Mouse (Mus musculus) intestine, embryonic 14.5 days (tissue): ENCODE measurements at regions not wholly inside any gene's neighbourhood (a gene's known extent, or its start where the extent isn't known, plus 50 kb on each side); places are given as distances from the start of the nearest gene placed in this dataset.
A peak's percentile ranks its signal among the peaks of the same experiment; 100 is the strongest.

ENCODE experiments used
- ATAC-seq: fragments of 200-750 bp; cut with Nextera tagmentation; replicated peaks from 2 replicates; pipeline ENCODE4 v1.8.0; 2017; ENCODE audit warnings: low read depth, moderate number of reproducible peaks, moderate TSS enrichment, moderate library complexity; ENCODE audit not compliant: low FRiP score, low TSS enrichment
- DNase-seq: peaks from one replicate; pipeline ENCODE4 v3.0.0-alpha.2; 2018; ENCODE audit warnings: low spot score
- H3K27ac ChIP-seq: fragments of 300-500 bp; sonication (generic); 2 replicates; pipeline ENCODE4 v1.5.1; 2014; ENCODE audit warnings: low read depth, mild to moderate bottlenecking, control low read depth
- H3K27me3 ChIP-seq: fragments of 300-500 bp; sonication (generic); replicated peaks from 2 replicates; pipeline ENCODE4 v1.6.1; 2014; ENCODE audit warnings: low read length, control low read depth; ENCODE audit not compliant: control insufficient read depth, insufficient read depth
- H3K36me3 ChIP-seq: fragments of 300-500 bp; sonication (generic); 2 replicates; pipeline ENCODE4 v1.6.1; 2014; ENCODE audit warnings: low read length, control low read depth; ENCODE audit not compliant: control insufficient read depth, insufficient read depth
- H3K4me1 ChIP-seq: fragments of 300-500 bp; sonication (generic); replicated peaks from 2 replicates; pipeline ENCODE4 v1.6.1; 2014; ENCODE audit warnings: low read length, control low read depth, mixed read lengths; ENCODE audit not compliant: control insufficient read depth, insufficient read depth
- H3K4me2 ChIP-seq: fragments of 300-500 bp; sonication (generic); 2 replicates; pipeline ENCODE4 v1.6.1; 2014; ENCODE audit warnings: low read length
- H3K4me3 ChIP-seq: fragments of 300-500 bp; sonication (generic); 2 replicates; pipeline ENCODE4 v1.5.1; 2014; ENCODE audit warnings: low read depth, low read length, control low read depth, mixed read lengths
- H3K9ac ChIP-seq: fragments of 300-500 bp; sonication (generic); 2 replicates; pipeline ENCODE4 v1.6.1; 2014; ENCODE audit warnings: mild to moderate bottlenecking, low read length
- H3K9me3 ChIP-seq: fragments of 300-500 bp; sonication (generic); 2 replicates; pipeline ENCODE4 v1.6.1; 2016; ENCODE audit warnings: low read length, control low read depth; ENCODE audit not compliant: control insufficient read depth
- WGBS: fragments of 180-500 bp; shearing (Covaris S2); extraction: QIAGEN DNeasy Blood & Tissue Kit; methylation state at CpG from one replicate; pipeline ENCODE4 v1.1.7; 2014; 5-methylcytosine and 5-hydroxymethylcytosine counted together

GRCm38 (mm10) chr13:70155596-70155995, 353.4 kb downstream of the Med10 start:
- Histone ChIP-seq H3K9me3 (no peaks in the 10 kb centered on the region), H3K27me3 (no peaks in the 10 kb centered on the region), H3K4me1 (no peaks in the 10 kb centered on the region), H3K27ac (no peak overlapping the region), H3K9ac (no peak overlapping the region), H3K4me3 (no peak overlapping the region), H3K4me2 (no peak overlapping the region), H3K36me3 (no peaks in the 10 kb centered on the region)
- WGBS = 78% methylated on average over 5 of the region's 5 CpGs
- no peak for ATAC-seq
- peak; percentile 23 for DNase-seq

- no peaks in the 10 kb centered on the region for H3K36me3 ChIP-seq
- H3K4me1 ChIP-seq = no peaks in the 10 kb centered on the region
- DNase-seq (peak; percentile 32), ATAC-seq (no peak)
- no peak overlapping the region for H3K9ac ChIP-seq
- H3K4me2 ChIP-seq = no peak overlapping the region
- H3K27me3 ChIP-seq = no peaks in the 10 kb centered on the region
- WGBS = 95% methylated on average over 8 of the region's 8 CpGs
- no peak overlapping the region for H3K27ac ChIP-seq
- no peaks in the 10 kb centered on the region for H3K9me3 ChIP-seq
- no peak overlapping the region for H3K4me3 ChIP-seq
Observed at GRCm38 (mm10) chr13:70156975-70157588, 354.9 kb downstream of the Med10 start.

GRCm38 (mm10) chr13:70159065-70159464, 356.9 kb downstream of the Med10 start:
- 80% methylated on average over 3 of the region's 3 CpGs for WGBS
- no peak overlapping the region for H3K4me2 ChIP-seq

GRCm38 (mm10) chr13:70159604-70160003, 357.4 kb downstream of the Med10 start:
- no peaks in the 10 kb centered on the region for H3K4me1 ChIP-seq
- H3K4me3 ChIP-seq = no peak overlapping the region
- H3K9ac ChIP-seq = no peak overlapping the region
- no peaks in the 10 kb centered on the region for H3K36me3 ChIP-seq
- no peaks in the 10 kb centered on the region for H3K27me3 ChIP-seq
- no peak overlapping the region; the same call in 1 of the 2 replicates for H3K27ac ChIP-seq
- H3K4me2 ChIP-seq = peak overlapping the region; percentile 13; the same call in 1 of the 2 replicates
- 55% methylated on average over 6 of the region's 6 CpGs for WGBS
- ATAC-seq (no peak), DNase-seq (no peak)
- H3K9me3 ChIP-seq = no peaks in the 10 kb centered on the region

More at GRCm38 (mm10) chr13:70159065-70159464, 356.9 kb downstream of the Med10 start:
- H3K4me1 ChIP-seq = no peaks in the 10 kb centered on the region
- H3K27me3 ChIP-seq = no peaks in the 10 kb centered on the region
- DNase-seq (peak; percentile 42), ATAC-seq (no peak)
- no peaks in the 10 kb centered on the region for H3K9me3 ChIP-seq
- H3K27ac ChIP-seq = no peak overlapping the region
- no peak overlapping the region for H3K9ac ChIP-seq
- no peaks in the 10 kb centered on the region for H3K36me3 ChIP-seq
- H3K4me3 ChIP-seq = no peak overlapping the region

GRCm38 (mm10) chr13:70162115-70162514, 359.9 kb downstream of the Med10 start:
- Histone ChIP-seq H3K4me2 (no peak overlapping the region), H3K9ac (no peak overlapping the region), H3K9me3 (no peaks in the 10 kb centered on the region), H3K27ac (no peak overlapping the region), H3K4me1 (no peaks in the 10 kb centered on the region), H3K36me3 (no peaks in the 10 kb centered on the region), H3K4me3 (no peak overlapping the region), H3K27me3 (no peaks in the 10 kb centered on the region)
- 90% methylated on average over 4 of the region's 4 CpGs for WGBS
- ATAC-seq (no peak), DNase-seq (no peak)

GRCm38 (mm10) chr13:70165511-70166225, 363.5 kb downstream of the Med10 start:
- no peak overlapping the region for H3K27ac ChIP-seq
- DNase-seq = peak; percentile 34
- no peaks in the 10 kb centered on the region for H3K4me1 ChIP-seq
- no peak overlapping the region for H3K4me3 ChIP-seq
- WGBS = 85% methylated on average over 15 of the region's 15 CpGs
- no peak overlapping the region for H3K4me2 ChIP-seq
- H3K9ac ChIP-seq = no peak overlapping the region
- no peaks in the 10 kb centered on the region for H3K9me3 ChIP-seq
- no peaks in the 10 kb centered on the region for H3K27me3 ChIP-seq
- no peak for ATAC-seq
- H3K36me3 ChIP-seq = no peaks in the 10 kb centered on the region

GRCm38 (mm10) chr13:70167747-70168146, 365.6 kb downstream of the Med10 start:
- no peaks in the 10 kb centered on the region for H3K4me1 ChIP-seq
- no peaks in the 10 kb centered on the region for H3K9me3 ChIP-seq
- no peaks in the 10 kb centered on the region for H3K27me3 ChIP-seq
- DNase-seq (no peak), ATAC-seq (no peak)
- H3K27ac ChIP-seq = no peak overlapping the region
- H3K4me2 ChIP-seq = no peak overlapping the region
- 49% methylated on average over 4 of the region's 4 CpGs for WGBS
- no peak overlapping the region for H3K4me3 ChIP-seq
- no peaks in the 10 kb centered on the region for H3K36me3 ChIP-seq
- no peak overlapping the region for H3K9ac ChIP-seq

- Histone ChIP-seq H3K27me3 (no peaks in the 10 kb centered on the region), H3K9me3 (no peaks in the 10 kb centered on the region), H3K4me1 (no peaks in the 10 kb centered on the region), H3K4me2 (no peak overlapping the region), H3K36me3 (no peaks in the 10 kb centered on the region), H3K9ac (no peak overlapping the region), H3K27ac (no peak overlapping the region), H3K4me3 (no peak overlapping the region)
- no peak for DNase-seq
- 81% methylated on average over 3 of the region's 3 CpGs for WGBS
- ATAC-seq = no peak
Observed at GRCm38 (mm10) chr13:70168906-70169305, 366.7 kb downstream of the Med10 start.

- no peak for DNase-seq
- no peak overlapping the region for H3K4me2 ChIP-seq
- no peak overlapping the region for H3K9ac ChIP-seq
- no peak overlapping the region for H3K4me3 ChIP-seq
- no peak for ATAC-seq
- H3K4me1 ChIP-seq = no peaks in the 10 kb centered on the region
- 87% methylated on average over 2 of the region's 2 CpGs for WGBS
- H3K27ac ChIP-seq = no peak overlapping the region
- no peaks in the 10 kb centered on the region for H3K27me3 ChIP-seq
- no peaks in the 10 kb centered on the region for H3K9me3 ChIP-seq
- H3K36me3 ChIP-seq = no peaks in the 10 kb centered on the region
Observed at GRCm38 (mm10) chr13:70177066-70177465, 374.9 kb downstream of the Med10 start.
